Mouse (Mus musculus): ENCODE data around the gene Gm20741.

Gm20741 gene

DNA sequence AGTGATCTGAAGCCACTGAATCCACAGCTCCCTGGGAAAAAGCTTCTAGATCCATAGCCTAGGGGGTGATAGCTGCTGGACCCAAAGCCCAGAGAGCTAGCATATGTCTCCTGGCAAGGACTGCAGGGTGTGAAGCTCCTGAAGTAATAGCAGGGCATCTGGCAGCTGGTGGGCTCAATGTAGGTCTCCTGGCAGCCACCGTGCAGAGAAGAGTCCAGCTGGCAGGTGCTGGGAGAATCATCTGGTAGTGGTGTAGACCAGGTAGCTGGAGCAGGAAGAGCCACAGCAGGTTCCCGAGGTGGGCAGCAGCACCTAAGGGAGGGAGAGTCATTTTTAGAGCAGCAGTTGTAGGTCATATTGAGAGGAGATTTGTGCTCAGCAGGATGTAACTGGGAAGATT, at the start of gene Gm20741:
TSS of gene Gm20741 (minus strand) at position 394 of the 400 bp plus-strand sequence.
- TF ChIP-seq GATA4 (IDR thresholded peaks at IDR 0.05; ENCODE audit: insufficient replicate concordance, low read length): no peak

DNA sequence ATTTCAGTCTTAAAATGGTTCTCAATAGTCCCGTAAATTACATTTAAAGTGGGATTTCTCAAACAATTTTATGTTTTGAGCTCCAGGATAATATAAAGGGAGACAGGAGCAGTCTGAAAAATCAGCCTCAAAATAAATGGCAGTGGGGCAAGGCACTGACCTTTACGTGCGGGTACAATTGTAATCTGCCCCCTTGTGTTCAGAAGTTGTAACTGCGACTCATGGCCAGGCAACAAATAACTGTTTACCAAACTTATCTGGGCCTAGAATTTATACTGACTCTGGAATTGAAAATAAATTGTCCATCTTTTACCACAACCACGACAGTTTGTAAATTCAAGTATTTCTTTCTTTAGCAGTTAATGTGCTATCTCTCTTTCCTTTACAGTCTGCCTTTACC, 39.4 kb upstream of the Gm20741 start:
- TF ChIP-seq GATA4 (IDR thresholded peaks at IDR 0.05; ENCODE audit: insufficient replicate concordance, low read length): no peak

DNA sequence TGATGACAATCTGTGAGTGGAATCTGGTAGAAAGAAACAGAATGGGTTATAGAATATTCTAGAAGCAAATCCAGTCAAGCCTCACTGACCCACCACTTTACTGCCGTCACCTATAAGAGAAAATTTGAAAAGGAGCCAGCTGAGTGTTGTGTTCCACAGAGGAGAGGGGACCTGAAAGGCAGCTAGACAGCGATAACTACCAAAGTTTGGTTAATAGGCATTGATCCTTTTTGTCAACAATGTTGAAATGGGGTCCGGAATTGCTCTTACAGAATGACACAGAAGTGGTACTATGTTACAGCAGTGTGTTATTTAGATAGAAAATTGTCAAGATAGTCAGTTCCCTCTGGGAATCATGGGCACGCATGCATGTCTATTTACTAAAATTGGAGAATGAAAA, 36.5 kb upstream of the Gm20741 start:
- no peak for TF ChIP-seq GATA4 (IDR thresholded peaks at IDR 0.05; ENCODE audit: insufficient replicate concordance, low read length)

DNA sequence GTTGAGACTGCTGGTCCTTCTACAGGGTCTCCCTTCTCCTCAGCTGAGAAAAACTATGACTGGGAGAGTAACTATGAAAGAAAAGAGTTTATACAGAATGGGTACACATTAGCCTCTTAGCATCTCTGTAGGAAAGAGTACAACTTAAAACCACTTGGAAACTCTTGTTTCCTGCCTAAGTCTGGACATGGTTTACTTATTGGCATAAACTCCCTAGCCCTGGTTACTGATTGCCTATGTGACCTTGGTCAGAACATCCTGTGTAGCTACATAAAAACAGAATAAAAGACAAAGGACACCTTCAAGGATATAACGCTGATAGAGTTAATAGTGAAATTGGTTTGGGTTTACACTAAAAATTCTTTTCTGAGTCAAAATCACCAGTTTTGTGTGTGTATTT, 35.3 kb upstream of the Gm20741 start:
- TF ChIP-seq GATA4 (IDR thresholded peaks at IDR 0.05; ENCODE audit: insufficient replicate concordance, low read length): no peak

DNA sequence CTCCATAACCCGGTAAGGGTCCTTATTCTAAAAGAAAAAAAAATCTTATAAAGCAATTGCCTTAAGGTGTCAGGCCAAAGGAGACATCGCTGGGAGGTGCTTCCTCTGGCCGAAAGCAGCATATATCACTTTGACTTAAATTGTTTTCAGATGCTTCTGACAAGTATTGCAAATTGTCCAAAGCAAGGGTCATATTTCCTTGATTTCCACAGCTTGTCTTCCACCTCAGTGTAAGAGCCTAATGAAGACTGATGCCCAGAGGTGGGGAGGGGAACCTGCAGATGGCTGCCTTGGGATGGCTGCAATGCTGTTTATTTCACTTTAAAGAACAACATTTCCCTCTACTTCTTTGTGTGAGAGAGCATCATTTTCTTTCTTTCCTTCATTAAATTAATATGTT, 15.0 kb upstream of the Gm20741 start:
- TF ChIP-seq GATA4 (IDR thresholded peaks at IDR 0.05; ENCODE audit: insufficient replicate concordance, low read length): no peak

DNA sequence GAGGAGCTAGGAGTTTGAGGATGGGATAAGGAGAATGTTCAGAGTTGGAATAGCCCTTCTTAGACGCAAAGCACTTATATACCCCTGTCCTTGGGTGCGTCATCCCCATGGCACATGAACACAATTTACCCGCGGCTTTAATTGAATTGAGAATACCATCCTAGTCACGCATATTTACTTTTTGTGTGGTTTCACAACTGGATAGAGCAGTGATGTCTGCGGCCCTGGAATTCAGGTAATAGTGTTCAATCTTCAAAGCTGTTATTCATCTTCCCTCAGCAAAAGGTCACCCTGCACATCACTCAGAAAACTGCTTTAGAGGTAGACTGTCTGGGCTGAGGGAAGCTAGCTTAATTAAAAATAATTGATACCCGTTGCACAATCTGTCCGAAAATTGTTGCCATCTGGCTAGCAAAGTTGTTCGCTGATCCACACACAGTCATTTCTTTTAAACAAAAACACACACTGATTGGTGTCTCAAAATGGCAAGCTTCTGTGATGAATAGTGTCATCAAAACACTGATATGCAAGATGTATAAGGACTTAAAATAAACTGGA, 14.2 kb upstream of the Gm20741 start, which contains the start of gene Krtap14:
TSS of gene Krtap14 (minus strand) at position 51 of the 558 bp plus-strand sequence.
- no peak for TF ChIP-seq GATA4 (IDR thresholded peaks at IDR 0.05; ENCODE audit: insufficient replicate concordance, low read length)

DNA sequence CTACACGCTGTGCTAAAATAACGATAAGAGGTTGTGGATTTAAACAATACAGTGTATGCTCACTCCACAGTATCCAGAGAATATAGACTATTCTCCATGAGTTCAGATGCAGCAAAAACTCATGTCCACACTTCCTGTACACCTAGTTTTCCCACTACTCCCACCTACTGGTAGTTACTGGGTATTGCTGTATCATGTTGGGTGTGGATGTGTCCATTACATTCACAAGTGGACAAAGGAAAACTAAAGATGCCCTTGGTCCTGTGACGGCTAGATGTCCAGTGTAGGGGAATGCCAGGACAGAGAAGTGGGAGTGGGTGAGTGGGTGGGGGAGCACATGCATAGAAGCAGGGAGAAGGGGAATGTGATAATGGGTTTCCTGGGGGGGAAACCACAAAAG, 11.7 kb upstream of the Gm20741 start:
- TF ChIP-seq GATA4 (IDR thresholded peaks at IDR 0.05; ENCODE audit: insufficient replicate concordance, low read length): no peak

DNA sequence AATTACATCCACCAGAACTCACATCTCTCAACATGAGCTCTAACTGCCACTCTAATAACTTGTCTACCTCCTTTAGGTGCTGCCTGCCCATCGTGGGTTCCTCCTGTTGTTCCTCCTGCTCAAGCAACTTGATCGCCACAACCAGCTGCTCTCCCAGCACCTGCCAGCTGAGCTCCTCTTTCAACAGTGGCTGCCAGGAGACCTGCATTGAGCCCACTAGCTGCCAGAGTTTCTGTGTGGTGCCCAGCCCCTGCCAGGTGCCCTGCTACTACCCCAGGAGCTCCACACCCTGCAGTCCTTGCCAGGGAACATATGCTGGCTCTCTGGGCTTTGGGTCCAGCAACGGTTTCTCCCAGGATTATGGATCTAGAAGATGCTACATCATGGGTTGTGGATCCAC, 8.0 kb upstream of the Gm20741 start, which contains the start of gene Krtap15:
TSS of gene Krtap15 (plus strand) at position 150 of the 400 bp plus-strand sequence.
- TF ChIP-seq GATA4 (IDR thresholded peaks at IDR 0.05; ENCODE audit: insufficient replicate concordance, low read length): no peak

DNA sequence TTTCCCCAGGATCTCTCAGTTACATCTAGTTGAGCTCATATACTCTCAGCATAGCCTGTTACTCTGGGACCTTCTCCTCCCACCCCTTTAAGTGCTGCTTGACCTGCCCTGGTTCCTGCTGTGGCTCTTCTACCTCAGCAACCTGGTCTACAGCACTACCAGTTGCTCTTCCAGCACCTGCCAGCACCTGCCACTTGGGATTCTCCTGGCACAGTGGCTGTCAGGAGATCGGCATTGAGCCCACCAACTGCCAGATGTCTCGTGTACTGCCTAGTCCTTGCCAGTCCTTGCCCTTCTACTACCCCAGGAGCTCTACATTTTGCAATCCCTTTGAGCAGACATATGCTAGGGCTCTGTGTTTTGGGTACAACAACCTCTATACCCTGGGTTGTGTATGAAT, 25.2 kb downstream of the Gm20741 start:
- no peak for TF ChIP-seq GATA4 (IDR thresholded peaks at IDR 0.05; ENCODE audit: insufficient replicate concordance, low read length)

DNA sequence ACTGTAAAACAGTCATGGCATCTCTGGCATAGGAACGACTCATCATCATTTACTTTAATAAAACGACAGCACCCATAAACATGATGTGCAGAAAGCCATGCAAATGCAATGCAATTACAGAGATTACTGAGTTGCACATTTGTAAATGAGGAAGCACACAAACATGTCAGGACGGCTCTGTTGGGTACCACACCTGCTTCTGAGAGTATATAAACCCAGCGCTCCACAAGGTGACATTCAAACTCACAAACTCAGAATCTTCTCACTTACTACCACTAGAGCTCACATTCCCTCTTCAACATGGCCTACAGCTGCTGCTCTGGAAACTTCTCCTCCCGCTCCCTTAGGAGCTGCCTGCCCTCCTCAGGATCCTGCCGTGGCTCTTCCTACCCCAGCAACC, 34.4 kb downstream of the Gm20741 start, which contains the start of gene Gm5965:
TSS of gene Gm5965 (plus strand) at position 301 of the 400 bp plus-strand sequence.
- TF ChIP-seq GATA4 (IDR thresholded peaks at IDR 0.05; ENCODE audit: insufficient replicate concordance, low read length): no peak

DNA sequence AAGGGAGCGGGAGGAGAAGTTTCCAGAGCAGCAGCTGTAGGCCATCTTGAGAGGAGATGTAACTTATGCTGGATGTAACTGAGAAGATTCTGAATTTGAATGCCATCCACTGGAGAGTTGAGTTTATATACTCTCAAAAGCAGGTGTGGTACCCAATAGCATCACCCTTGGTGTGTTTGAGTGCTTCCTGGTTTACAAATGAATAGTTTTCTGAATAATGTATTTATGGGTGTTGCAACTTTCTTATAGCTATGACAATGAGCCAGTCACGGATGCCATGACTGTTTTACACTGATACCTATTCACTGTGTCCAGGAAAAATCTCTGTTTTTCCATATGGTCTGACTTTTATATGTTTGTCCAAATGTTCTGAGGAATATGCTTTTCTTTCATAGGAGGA, 37.9 kb downstream of the Gm20741 start, which contains the start of gene 2310057N15Rik:
TSS of gene 2310057N15Rik (minus strand) at position 101 of the 400 bp plus-strand sequence.
- TF ChIP-seq GATA4 (IDR thresholded peaks at IDR 0.05; ENCODE audit: insufficient replicate concordance, low read length): no peak

All from liver, adult (tissue).